Mouse (Mus musculus) kidney, adult 2 months (tissue): Measurements from ENCODE around the gene Sh3rf3.

Experiments
- CTCF ChIP-seq: fragments of 200-500 bp; conservative IDR thresholded peaks from 2 replicates; pipeline ENCODE4 v1.5.1; 2011; ENCODE audit warnings: low read depth, mild to moderate bottlenecking, control low read depth, low read length, moderate library complexity, mixed read lengths; ENCODE audit not compliant: insufficient read depth, insufficient read length
- POLR2A ChIP-seq: fragments of 200-500 bp; IDR thresholded peaks from one replicate; pipeline ENCODE4 v1.6.1; 2011; ENCODE audit warnings: low read depth, low read length, control low read depth

- TF ChIP-seq POLR2A (no peak), CTCF (no peak)
These were observed 58.8 kb downstream of the Sh3rf3 start for GRCm38 (mm10) chr10:58871821-58872577.
